Mouse (Mus musculus) effector memory CD4-positive, alpha-beta T cell, adult 7 months (primary cell): Measurements from ENCODE around the gene Golga7b. TPM values are rescaled to one million over a fixed set of nuclear protein-coding genes. Genes with fewer than 3 reads are reported as not detected.

Experiments used
- polyA plus RNA-seq: library from polyadenylated mRNA; unstranded; fragments of 100-300 nt; shearing (Covaris generic); gene quantifications from one replicate; pipeline ENCODE4 v1.2.1, GENCODE M21; 2017

Gene Golga7b
- polyA plus RNA-seq, result not detected

DNA sequence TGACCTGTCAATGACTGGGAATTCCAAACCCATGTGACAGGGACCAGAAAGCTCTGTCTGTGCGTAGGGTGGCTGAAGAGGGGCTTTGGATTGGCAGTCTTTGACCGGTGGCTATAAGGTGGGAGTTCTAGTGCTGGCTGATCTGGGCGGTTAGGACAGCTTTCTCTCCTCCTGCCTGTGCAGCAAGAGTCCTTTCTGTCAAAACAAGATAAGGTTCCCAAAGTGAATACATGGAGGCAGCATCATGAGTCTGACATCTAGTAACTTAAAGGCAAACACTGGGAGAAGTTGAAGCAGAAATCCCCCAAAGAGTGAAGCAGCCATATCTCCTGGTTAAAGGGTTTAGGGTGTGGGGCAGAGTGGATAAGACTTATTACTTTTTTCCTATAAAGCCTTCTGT, at the start of gene Golga7b:
Gene Golga7b (plus strand): TSS at position 56 of the 400 bp plus-strand sequence.

DNA sequence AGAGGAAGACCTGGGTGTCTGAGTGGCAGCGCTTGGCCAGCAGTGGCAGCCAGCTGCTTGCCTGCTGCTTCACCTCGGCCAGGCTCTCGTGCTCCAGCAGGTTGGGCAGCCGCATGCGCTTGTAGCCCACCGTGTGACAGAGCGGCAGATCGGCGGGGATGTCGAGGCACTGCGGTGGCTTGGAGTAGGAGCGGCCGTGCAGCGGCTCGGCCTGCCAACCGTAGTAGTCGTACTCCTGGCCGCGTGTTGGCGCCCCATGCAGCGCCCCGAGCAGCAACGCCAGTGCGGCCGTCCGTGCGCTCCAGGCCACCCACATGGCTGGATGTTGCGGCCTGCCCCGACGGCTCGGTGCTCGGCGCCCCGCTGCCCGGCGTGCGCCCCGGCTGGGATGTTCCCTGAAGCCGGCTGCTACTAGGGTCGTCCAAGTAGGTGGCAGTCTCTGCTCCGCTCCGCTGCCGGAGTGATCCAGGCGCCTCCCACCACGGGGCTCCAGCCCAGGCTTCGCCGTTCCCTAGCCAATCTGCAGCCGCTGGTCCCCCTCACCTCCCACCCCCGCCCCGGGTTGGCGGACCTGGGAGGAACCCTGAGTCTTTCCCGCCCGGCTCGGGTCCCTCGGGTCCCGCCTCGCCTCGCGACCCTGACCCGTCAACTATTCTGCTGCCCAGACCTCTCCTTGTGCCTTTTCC, 45.5 kb upstream of the Golga7b start, which contains the start of gene Sfrp5:
Gene Sfrp5 (minus strand): TSS at position 557 of the 686 bp plus-strand sequence.

Other genes starting within 250 kb of the Golga7b start
- not detected for gene Ankrd2, start 211.6 kb upstream of the Golga7b start, polyA plus RNA-seq
- 0.23 TPM for gene Hoga1, start 202.0 kb upstream of the Golga7b start, polyA plus RNA-seq
- not detected for gene 4933411K16Rik, start 195.3 kb upstream of the Golga7b start, polyA plus RNA-seq
- gene Morn4, start 161.2 kb upstream of the Golga7b start, polyA plus RNA-seq, result 0.69 TPM
- gene Pi4k2a, start 157.1 kb upstream of the Golga7b start, polyA plus RNA-seq, result 59.8 TPM
- 26.1 TPM for gene Avpi1, start 118.5 kb upstream of the Golga7b start, polyA plus RNA-seq
- gene Marveld1, start 100.2 kb upstream of the Golga7b start, polyA plus RNA-seq, result 15.8 TPM
- gene Zfyve27, start 83.6 kb upstream of the Golga7b start, polyA plus RNA-seq, result 56.3 TPM
- not detected for gene Sfrp5, start 45.3 kb upstream of the Golga7b start, polyA plus RNA-seq
- 0.21 TPM for gene Crtac1, start 184.2 kb downstream of the Golga7b start, polyA plus RNA-seq